Mouse (Mus musculus) neural tube, embryonic 14.5 days (tissue): ENCODE results near the gene Ppp1r2. TPM values are rescaled to one million over a fixed set of nuclear protein-coding genes. Genes with fewer than 3 reads are reported as not detected.
"Not testable (repeated sequence)": the region's sequence is repeated elsewhere in the genome, so short reads cannot be mapped to it uniquely, and the experiment has no call there.

Source experiments
- ATAC-seq: fragments of 200-750 bp; cut with Nextera tagmentation; 2 replicates; pipeline ENCODE4 v1.8.0; 2017; ENCODE audit warnings: low read depth, mild to moderate bottlenecking, moderate TSS enrichment, moderate library complexity
- H3K27ac ChIP-seq: fragments of 300-500 bp; sonication (generic); 2 replicates; pipeline ENCODE4 v1.5.1; 2014; ENCODE audit warnings: low read depth, mild to moderate bottlenecking, control low read depth, low read length, moderate library complexity, mixed read lengths
- H3K27me3 ChIP-seq: fragments of 300-500 bp; sonication (generic); 2 replicates; pipeline ENCODE4 v1.6.1; 2014; ENCODE audit warnings: low read length; ENCODE audit not compliant: control insufficient read depth, insufficient read depth
- H3K36me3 ChIP-seq: fragments of 300-500 bp; sonication (generic); 2 replicates; pipeline ENCODE4 v1.6.1; 2014; ENCODE audit warnings: low read length, mixed read lengths; ENCODE audit not compliant: control insufficient read depth, insufficient read depth
- H3K4me1 ChIP-seq: fragments of 300-500 bp; sonication (generic); 2 replicates; pipeline ENCODE4 v1.6.1; 2014; ENCODE audit warnings: low read length; ENCODE audit not compliant: control insufficient read depth, insufficient read depth
- H3K4me2 ChIP-seq: fragments of 300-500 bp; sonication (generic); 2 replicates; pipeline ENCODE4 v1.6.1; 2014; ENCODE audit warnings: mild to moderate bottlenecking, low read depth, low read length, control low read depth
- H3K4me3 ChIP-seq: fragments of 300-500 bp; sonication (generic); 2 replicates; pipeline ENCODE4 v1.5.1; 2014; ENCODE audit warnings: low read depth, low read length, control low read depth, mixed read lengths
- H3K9ac ChIP-seq: fragments of 300-500 bp; sonication (generic); replicated peaks from 2 replicates; pipeline ENCODE4 v1.6.1; 2014; ENCODE audit warnings: low read depth, mild to moderate bottlenecking, control low read depth, low read length, mixed read lengths
- H3K9me3 ChIP-seq: fragments of 300-500 bp; sonication (generic); 2 replicates; pipeline ENCODE4 v1.6.1; 2016; ENCODE audit warnings: low read length; ENCODE audit not compliant: control insufficient read depth
- WGBS: fragments of 180-500 bp; shearing (Covaris S2); extraction: QIAGEN DNeasy Blood & Tissue Kit; methylation state at CpG from one replicate; pipeline ENCODE4 v1.1.7; 2014; 5-methylcytosine and 5-hydroxymethylcytosine counted together
- polyA plus RNA-seq: library from polyadenylated mRNA; unstranded; fragments of >200 nt; fragmentation: Nextera tagmentation; extraction: Ambion mirVana; gene quantifications from 2 replicates; pipeline ENCODE4 v1.2.1, GENCODE M21; 2014

Gene Ppp1r2
- 92.3 and 178 TPM in 2 replicates for polyA plus RNA-seq

DNA sequence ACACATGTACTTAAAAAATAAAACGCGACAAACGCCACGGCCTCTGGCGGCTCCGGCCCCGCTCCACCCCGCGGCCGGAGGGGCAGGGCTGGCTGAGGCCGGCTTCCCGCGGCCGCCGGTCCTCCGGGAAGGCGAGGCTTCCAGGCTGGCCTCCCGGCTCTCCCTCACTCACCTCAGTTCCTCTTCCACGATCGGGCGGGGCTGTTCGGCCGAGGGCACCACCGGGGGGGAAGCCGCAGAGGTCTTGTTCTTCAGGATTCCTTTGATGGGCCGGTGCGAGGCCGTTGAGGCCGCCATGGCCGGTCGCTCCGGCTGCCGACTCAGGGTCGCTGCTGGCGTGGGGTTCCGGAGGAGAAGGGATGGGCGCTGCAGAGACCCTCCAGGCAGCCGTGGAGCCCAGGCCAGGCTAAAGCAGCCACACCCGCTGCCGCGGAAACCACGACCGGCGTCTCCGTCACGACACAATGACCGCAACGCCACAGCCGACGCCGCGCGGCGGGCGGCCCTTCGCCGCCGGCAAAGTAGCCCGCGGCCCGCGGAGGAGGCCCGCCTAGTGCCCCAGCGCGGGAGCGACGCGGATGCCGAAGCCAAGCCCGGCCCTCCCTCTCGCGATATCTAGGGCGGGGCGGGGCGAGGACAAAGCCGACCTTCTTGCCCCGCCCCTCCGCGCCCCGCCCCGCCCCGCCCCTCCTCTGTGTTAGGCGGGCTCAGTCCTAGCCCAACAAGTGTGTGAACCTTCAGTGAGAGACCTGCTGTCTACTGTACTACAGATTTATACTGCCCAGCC, at the start of gene Ppp1r2:
TSS of gene Ppp1r2 (minus strand) at position 604 of the 787 bp plus-strand sequence.
- Histone ChIP-seq H3K27me3 (no peaks in the 10 kb centered on the region), H3K36me3 (no peaks in the 10 kb centered on the region), H3K9me3 (no peaks in the 10 kb centered on the region), H3K27ac (peak within 1 kb of the TSS; percentile 75), H3K9ac (peak within 1 kb of the TSS; percentile 90), H3K4me1 (peaks cover 19% of the 10 kb centered on the region; the same call in 1 of the 2 replicates), H3K4me3 (peak within 1 kb of the TSS; percentile 82), H3K4me2 (peak within 1 kb of the TSS; percentile 54)
- 0% methylated on average over 70 of the region's 83 CpGs for WGBS
- peak; percentile 96 for ATAC-seq

GRCm38 (mm10) chr16:31321501-31321900, 46.4 kb upstream of the Ppp1r2 start:
- no peak for ATAC-seq
- 72% methylated on average over 4 of the region's 4 CpGs for WGBS

DNA sequence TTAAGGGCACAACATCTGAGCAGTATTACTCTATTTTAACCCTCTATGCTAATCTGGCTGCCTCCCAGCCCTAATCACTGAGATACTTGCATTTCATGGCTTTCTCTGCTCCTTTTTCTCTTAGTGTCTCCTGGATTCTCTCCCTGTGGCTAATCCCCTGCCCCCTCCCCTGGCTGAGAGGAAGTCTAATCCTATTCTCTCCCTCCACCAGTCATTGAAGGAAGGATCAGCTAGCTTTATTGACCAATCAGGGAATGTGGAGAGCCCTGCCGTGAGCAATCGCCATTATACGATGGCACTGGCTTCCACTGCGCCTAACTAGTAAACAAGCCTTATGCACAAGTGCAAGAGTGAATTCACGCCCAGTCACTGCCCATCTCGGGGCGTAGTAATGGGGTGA, 45.9 kb upstream of the Ppp1r2 start:
- H3K4me2 ChIP-seq = no peak overlapping the region
- no peaks in the 10 kb centered on the region for H3K36me3 ChIP-seq
- no peaks in the 10 kb centered on the region for H3K4me1 ChIP-seq
- 67% methylated on average over 7 of the region's 7 CpGs for WGBS
- no peak overlapping the region for H3K9ac ChIP-seq
- no peak overlapping the region for H3K27ac ChIP-seq
- no peak overlapping the region for H3K4me3 ChIP-seq
- no peak for ATAC-seq
- H3K27me3 ChIP-seq = no peaks in the 10 kb centered on the region
- H3K9me3 ChIP-seq = no peaks in the 10 kb centered on the region

More at GRCm38 (mm10) chr16:31321501-31321900, 46.4 kb upstream of the Ppp1r2 start:
- Histone ChIP-seq H3K9me3 (no peaks in the 10 kb centered on the region), H3K27ac (no peak overlapping the region), H3K27me3 (no peaks in the 10 kb centered on the region), H3K4me3 (no peak overlapping the region), H3K4me1 (no peaks in the 10 kb centered on the region), H3K36me3 (no peaks in the 10 kb centered on the region), H3K4me2 (no peak overlapping the region), H3K9ac (no peak overlapping the region)

- not testable (repeated sequence) for H3K4me3 ChIP-seq, H3K9me3 ChIP-seq, H3K4me2 ChIP-seq, H3K27me3 ChIP-seq, ATAC-seq, H3K9ac ChIP-seq, H3K36me3 ChIP-seq, H3K4me1 ChIP-seq, H3K27ac ChIP-seq
- 84% methylated on average over 3 of the region's 3 CpGs for WGBS
These were observed 44.6 kb upstream of the Ppp1r2 start for GRCm38 (mm10) chr16:31319723-31320122.

GRCm38 (mm10) chr16:31319316-31319715, 44.2 kb upstream of the Ppp1r2 start:
- Histone ChIP-seq H3K4me1 (peaks cover 3% of the 10 kb centered on the region; the same call in 1 of the 2 replicates), H3K4me2 (no peak overlapping the region), H3K27me3 (no peaks in the 10 kb centered on the region), H3K9me3 (no peaks in the 10 kb centered on the region), H3K36me3 (no peaks in the 10 kb centered on the region), H3K27ac (no peak overlapping the region), H3K4me3 (no peak overlapping the region), H3K9ac (no peak overlapping the region)
- no peak for ATAC-seq
- 85% methylated on average over 4 of the region's 4 CpGs for WGBS

- Histone ChIP-seq H3K27ac (no peak overlapping the region), H3K36me3 (no peaks in the 10 kb centered on the region), H3K9ac (no peak overlapping the region), H3K4me2 (no peak overlapping the region), H3K9me3 (no peaks in the 10 kb centered on the region), H3K4me3 (no peak overlapping the region), H3K4me1 (peaks cover 3% of the 10 kb centered on the region; the same call in 1 of the 2 replicates), H3K27me3 (no peaks in the 10 kb centered on the region)
- 50% methylated on average over 2 of the region's 2 CpGs for WGBS
- no peak for ATAC-seq
These were observed 43.3 kb upstream of the Ppp1r2 start for GRCm38 (mm10) chr16:31318418-31318817.

GRCm38 (mm10) chr16:31316246-31317143, 41.4 kb upstream of the Ppp1r2 start:
- H3K4me1 ChIP-seq, H3K36me3 ChIP-seq, H3K9ac ChIP-seq, H3K4me2 ChIP-seq, H3K27ac ChIP-seq, H3K4me3 ChIP-seq, H3K27me3 ChIP-seq, H3K9me3 ChIP-seq, ATAC-seq: not testable (repeated sequence)
- WGBS = 65% methylated on average over 12 of the region's 12 CpGs

- ATAC-seq = no peak
- H3K27ac ChIP-seq = no peak overlapping the region
- H3K4me2 ChIP-seq = no peak overlapping the region
- peaks cover 3% of the 10 kb centered on the region; the same call in 1 of the 2 replicates for H3K4me1 ChIP-seq
- no peak overlapping the region for H3K4me3 ChIP-seq
- no peaks in the 10 kb centered on the region for H3K9me3 ChIP-seq
- no peaks in the 10 kb centered on the region for H3K27me3 ChIP-seq
- WGBS = 59% methylated on average over 4 of the region's 4 CpGs
- H3K9ac ChIP-seq = no peak overlapping the region
- no peaks in the 10 kb centered on the region for H3K36me3 ChIP-seq
These were observed 40.2 kb upstream of the Ppp1r2 start for GRCm38 (mm10) chr16:31315294-31315693.
